Mouse (Mus musculus) bone marrow macrophage, adult 2 months (primary cell): ENCODE data around the gene Lkaaear1.

Source experiments
- CTCF ChIP-seq: IDR thresholded peaks from 2 replicates; pipeline ENCODE4 v1.5.1; 2012; ENCODE audit warnings: low read depth, mild to moderate bottlenecking, low read length, moderate library complexity
- POLR2A ChIP-seq: IDR thresholded peaks from 2 replicates; pipeline ENCODE4 v1.6.1; 2012; ENCODE audit warnings: mild to moderate bottlenecking, low read depth, low read length, borderline replicate concordance

- no peak for TF ChIP-seq CTCF
- TF ChIP-seq POLR2A: no peak
These were observed 18.7 kb upstream of the Lkaaear1 start for GRCm38 (mm10) chr2:181716991-181717390.
